In genomic region chr19:8735389-8736159, GRCm38 (mm10) we compare ENCODE assay signal across 8 mouse cellular contexts. TPM values are rescaled to one million over a fixed set of nuclear protein-coding genes. Genes with fewer than 3 reads are reported as not detected.
DNase-seq lines count a peak whose midpoint lies in the region; ATAC-seq and TF ChIP-seq lines count a peak whose summit lies in the region.

TSS of gene Wdr74 (plus strand) at chr19:8735827.

- peak; percentile 65; the same call in 1 of the 2 replicates for TF ChIP-seq POLR2A in bone marrow macrophage, adult 2 months (IDR thresholded peaks at IDR 0.05; ENCODE audit: borderline replicate concordance, low read depth, low read length)
- TF ChIP-seq POLR2A in embryonic fibroblast, embryonic 13.5 days (IDR thresholded peaks at IDR 0.05; ENCODE audit: low read depth, low read length), result peak; percentile 94
- peak; percentile 82; the same call in 1 of the 2 replicates for TF ChIP-seq POLR2A in limb, embryonic 14.5 days (IDR thresholded peaks at IDR 0.05; ENCODE audit: borderline replicate concordance, extremely low read depth, insufficient read depth, insufficient read length)
- peak; percentile 76 for TF ChIP-seq POLR2A in spleen, adult 2 months (IDR thresholded peaks at IDR 0.05; ENCODE audit: low read depth, low read length)

- TF ChIP-seq CTCF in bone marrow macrophage, adult 2 months (IDR thresholded peaks at IDR 0.05; ENCODE audit: low read depth, low read length), result no peak
- no peak for TF ChIP-seq CTCF in embryonic fibroblast, embryonic 13.5 days (IDR thresholded peaks at IDR 0.05; ENCODE audit: borderline replicate concordance, insufficient read depth, low read length)
- no peak for TF ChIP-seq CTCF in spleen, adult 2 months (IDR thresholded peaks at IDR 0.05; ENCODE audit: extremely low read depth, insufficient read depth, insufficient read length, insufficient replicate concordance)

- H3K4me2 ChIP-seq in kidney, embryonic 14.5 days (replicated peaks; ENCODE audit: low read depth, low read length), result peak within 1 kb of the TSS; percentile 77
- peak within 1 kb of the TSS; percentile 84 for H3K4me2 ChIP-seq in limb, embryonic 14.5 days (replicated peaks; ENCODE audit: low read depth, low read length, severe bottlenecking)
- peak within 1 kb of the TSS; percentile 98 for H3K4me2 ChIP-seq in midbrain, embryonic 16.5 days (ENCODE audit: low read length)

- peak within 1 kb of the TSS; percentile 57 for H3K27ac ChIP-seq in bone marrow macrophage, adult 2 months (ENCODE audit: insufficient read depth, low read depth, low read length)
- no peak within 1 kb of the TSS for H3K27ac ChIP-seq in embryonic fibroblast, embryonic 13.5 days (ENCODE audit: insufficient read depth, low read length)
- peak within 1 kb of the TSS; percentile 61 for H3K27ac ChIP-seq in kidney, embryonic 14.5 days (ENCODE audit: low read depth, low read length)
- H3K27ac ChIP-seq in limb, embryonic 14.5 days (replicated peaks; ENCODE audit: low read depth, low read length), result no peak within 1 kb of the TSS; the same call in 1 of the 2 replicates
- peak within 1 kb of the TSS; percentile 83 for H3K27ac ChIP-seq in midbrain, embryonic 16.5 days (ENCODE audit: low read length)
- peak within 1 kb of the TSS; percentile 54 for H3K27ac ChIP-seq in spleen, adult 2 months (ENCODE audit: insufficient read depth, low read length)

- no peaks in the 10 kb centered on the region for H3K9me3 ChIP-seq in kidney, embryonic 14.5 days (ENCODE audit: control insufficient read depth, low read length)
- H3K9me3 ChIP-seq in limb, embryonic 14.5 days (ENCODE audit: control insufficient read depth, low read length), result no peaks in the 10 kb centered on the region
- no peaks in the 10 kb centered on the region for H3K9me3 ChIP-seq in midbrain, embryonic 16.5 days (replicated peaks; ENCODE audit: control insufficient read depth, low read length, poor library complexity, severe bottlenecking)

- H3K27me3 ChIP-seq in kidney, embryonic 14.5 days (ENCODE audit: control insufficient read depth, insufficient read depth, low read length), result no peaks in the 10 kb centered on the region
- no peaks in the 10 kb centered on the region for H3K27me3 ChIP-seq in limb, embryonic 14.5 days (ENCODE audit: control insufficient read depth, insufficient read depth, low read length)
- H3K27me3 ChIP-seq in midbrain, embryonic 16.5 days (ENCODE audit: control insufficient read depth, insufficient read depth, low read depth, low read length), result no peaks in the 10 kb centered on the region
- peaks cover 1% of the 10 kb centered on the region; the same call in 1 of the 2 replicates for H3K27me3 ChIP-seq in spleen, adult 2 months (ENCODE audit: control insufficient read depth, insufficient read depth, low read length)

- under 1% methylated on average over 32 of the region's 32 CpGs for WGBS in kidney, embryonic 14.5 days
- WGBS in limb, embryonic 14.5 days, result under 1% methylated on average over 29 of the region's 32 CpGs
- WGBS in midbrain, embryonic 16.5 days, result under 1% methylated on average over 32 of the region's 32 CpGs
- WGBS in spleen, adult 2 months, result under 1% methylated on average over 32 of the region's 32 CpGs

- H3K4me1 ChIP-seq in bone marrow macrophage, adult 2 months (ENCODE audit: control insufficient read depth, insufficient read depth, low read length), result peaks cover 2% of the 10 kb centered on the region; the same call in 1 of the 2 replicates
- 0 out of 2 replicates have a peak, but pooled peaks cover 2% of the 10 kb centered on the region for H3K4me1 ChIP-seq in embryonic fibroblast, embryonic 13.5 days (ENCODE audit: control insufficient read depth, insufficient read depth, low read length)
- H3K4me1 ChIP-seq in kidney, embryonic 14.5 days (ENCODE audit: control insufficient read depth, insufficient read depth, low read length), result peaks cover 7% of the 10 kb centered on the region; the same call in 1 of the 2 replicates
- peaks cover 8% of the 10 kb centered on the region; the same call in 1 of the 2 replicates for H3K4me1 ChIP-seq in limb, embryonic 14.5 days (ENCODE audit: control insufficient read depth, insufficient read depth, low read length)
- peaks cover 19% of the 10 kb centered on the region for H3K4me1 ChIP-seq in midbrain, embryonic 16.5 days (ENCODE audit: control insufficient read depth, insufficient read depth, low read length)
- no peaks in the 10 kb centered on the region; the same call in 1 of the 2 replicates for H3K4me1 ChIP-seq in spleen, adult 2 months (ENCODE audit: control insufficient read depth, insufficient read depth, insufficient read length)

- peaks cover 33% of the 10 kb centered on the region for H3K36me3 ChIP-seq in kidney, embryonic 14.5 days (ENCODE audit: control insufficient read depth, insufficient read depth, low read length)
- peaks cover 31% of the 10 kb centered on the region for H3K36me3 ChIP-seq in limb, embryonic 14.5 days (ENCODE audit: control insufficient read depth, insufficient read depth, low read length)
- peaks cover 9% of the 10 kb centered on the region for H3K36me3 ChIP-seq in midbrain, embryonic 16.5 days (ENCODE audit: control insufficient read depth, insufficient read depth, low read length)
- peaks cover 15% of the 10 kb centered on the region for H3K36me3 ChIP-seq in spleen, adult 2 months (ENCODE audit: control insufficient read depth, insufficient read depth, low read length)

- peak within 1 kb of the TSS; percentile 96 for H3K4me3 ChIP-seq in bone marrow macrophage, adult 2 months (ENCODE audit: insufficient read depth, low read length)
- peak within 1 kb of the TSS; percentile 80 for H3K4me3 ChIP-seq in embryonic fibroblast, embryonic 13.5 days (ENCODE audit: insufficient read depth, low read length)
- H3K4me3 ChIP-seq in kidney, embryonic 14.5 days (ENCODE audit: low read length), result peak within 1 kb of the TSS; percentile 80
- peak within 1 kb of the TSS; percentile 70 for H3K4me3 ChIP-seq in limb, embryonic 14.5 days (replicated peaks; ENCODE audit: low read length)
- H3K4me3 ChIP-seq in midbrain, embryonic 16.5 days (ENCODE audit: low read depth, low read length), result peak within 1 kb of the TSS; percentile 71
- peak within 1 kb of the TSS; percentile 93 for H3K4me3 ChIP-seq in spleen, adult 2 months (ENCODE audit: extremely low read depth, insufficient read depth, insufficient read length)

- peak; percentile 95 for DNase-seq in A20 (ENCODE audit: low read depth, low spot score)
- DNase-seq in heart, adult 9 months (ENCODE audit: low spot score in 2 of 2), result peak; percentile 88 to 91
- DNase-seq in limb, embryonic 14.5 days (ENCODE audit: low spot score), result peak; percentile 95
- DNase-seq in spleen, adult 2 months (ENCODE audit: low read depth in 1 of 2, low spot score in 2 of 2), result peak; percentile 76 to 90

- peak; percentile 94 for ATAC-seq in kidney, embryonic 14.5 days (ENCODE audit: low FRiP score, low TSS enrichment)
- peak; percentile 95 for ATAC-seq in limb, embryonic 14.5 days (ENCODE audit: low FRiP score, low read depth)
- peak; percentile 94 for ATAC-seq in midbrain, embryonic 16.5 days

- H3K9ac ChIP-seq in kidney, embryonic 14.5 days (ENCODE audit: low read depth, low read length), result peak within 1 kb of the TSS; percentile 84
- peak within 1 kb of the TSS; percentile 74 for H3K9ac ChIP-seq in limb, embryonic 14.5 days (ENCODE audit: low read depth, low read length, severe bottlenecking)
- H3K9ac ChIP-seq in midbrain, embryonic 16.5 days (ENCODE audit: low read depth, low read length), result peak within 1 kb of the TSS; percentile 72

RNA-seq across cellular contexts. Expression of gene Wdr74, which starts in this region (rescaled TPM):
- polyA plus RNA-seq in bone marrow macrophage, adult 2 months (2012; ENCODE audit: insufficient read depth, insufficient read length, missing spikeins), result 22.2 and 25.8 TPM in 2 replicates
- 46.5 and 52.3 TPM in 2 replicates for polyA plus RNA-seq in embryonic fibroblast, embryonic 13.5 days (2011; ENCODE audit: insufficient read length, low read depth, missing spikeins)
- 82.9 and 97.3 TPM in 2 replicates for polyA plus RNA-seq in kidney, embryonic 14.5 days (2014; fragmentation: Nextera tagmentation; extraction: Ambion mirVana)
- polyA plus RNA-seq in limb, embryonic 14.5 days (2012; rRNA removed), result 66.4 and 66.6 TPM in 2 replicates
- polyA plus RNA-seq in limb, embryonic 14.5 days (2014; fragmentation: Nextera tagmentation; extraction: Ambion mirVana), result 85.5 and 87.2 TPM in 2 replicates
- polyA plus RNA-seq in midbrain, embryonic 16.5 days (2015; fragmentation: Nextera tagmentation; extraction: Ambion mirVana), result 93.1 and 95.9 TPM in 2 replicates
- polyA plus RNA-seq in spleen, adult 2 months (2012; rRNA removed), result 26.2 and 30.2 TPM in 2 replicates

Comparison
In these comparisons a context has a peak if more than half of its experiments do, and no peak if none do; other contexts are left out.
1. H3K27ac ChIP-seq: peak in bone marrow macrophage, adult 2 months (single experiment), kidney, embryonic 14.5 days (single experiment), midbrain, embryonic 16.5 days (single experiment) and spleen, adult 2 months (single experiment); none in embryonic fibroblast, embryonic 13.5 days (single experiment) and limb, embryonic 14.5 days (single experiment).
2. Peak in every context shown above with its lines, with median percentiles within 50 percentile points of each other: DNase-seq, H3K4me3 ChIP-seq, POLR2A ChIP-seq, ATAC-seq, H3K4me2 ChIP-seq and H3K9ac ChIP-seq.